Mouse (Mus musculus): ENCODE data around the gene Sik1.
A peak's percentile ranks its signal among the peaks of the same experiment; 100 is the strongest.

Sik1 gene

GRCm38 (mm10) chr17:31854770-31855596, 621 bp downstream of the Sik1 start:
- peak; percentile 64 for DNase-seq (ENCODE audit: low spot score)

GRCm38 (mm10) chr17:31853448-31854188, 2.0 kb downstream of the Sik1 start:
- no peak for DNase-seq (ENCODE audit: low spot score)

- DNase-seq (ENCODE audit: low spot score) = no peak
These were observed 2.7 kb downstream of the Sik1 start for GRCm38 (mm10) chr17:31852782-31853447.

GRCm38 (mm10) chr17:31851816-31852476, 3.7 kb downstream of the Sik1 start:
- no peak for DNase-seq (ENCODE audit: low spot score)

GRCm38 (mm10) chr17:31850457-31850980, 5.1 kb downstream of the Sik1 start:
- no peak for DNase-seq (ENCODE audit: low spot score)

GRCm38 (mm10) chr17:31846970-31847369, 8.6 kb downstream of the Sik1 start:
- no peak for DNase-seq (ENCODE audit: low spot score)

GRCm38 (mm10) chr17:31846352-31846751, 9.3 kb downstream of the Sik1 start:
- no peak for DNase-seq (ENCODE audit: low spot score)

- DNase-seq (ENCODE audit: low spot score) = no peak
These were observed 11.7 kb downstream of the Sik1 start for GRCm38 (mm10) chr17:31843891-31844290.

- no peak for DNase-seq (ENCODE audit: low spot score)
These were observed 12.4 kb downstream of the Sik1 start for GRCm38 (mm10) chr17:31842930-31843822.

GRCm38 (mm10) chr17:31841842-31842611, 13.6 kb downstream of the Sik1 start:
- no peak for DNase-seq (ENCODE audit: low spot score)

GRCm38 (mm10) chr17:31841453-31841841, 14.2 kb downstream of the Sik1 start:
- no peak for DNase-seq (ENCODE audit: low spot score)

GRCm38 (mm10) chr17:31840423-31841003, 15.1 kb downstream of the Sik1 start:
- DNase-seq (ENCODE audit: low spot score) = no peak

GRCm38 (mm10) chr17:31836772-31837171, 18.8 kb downstream of the Sik1 start:
- DNase-seq (ENCODE audit: low spot score) = no peak

- DNase-seq (ENCODE audit: low spot score) = no peak
These were observed 19.4 kb downstream of the Sik1 start for GRCm38 (mm10) chr17:31836264-31836607.

GRCm38 (mm10) chr17:31835528-31836263, 19.9 kb downstream of the Sik1 start:
- DNase-seq (ENCODE audit: low spot score) = no peak

GRCm38 (mm10) chr17:31834320-31835065, 21.1 kb downstream of the Sik1 start:
- DNase-seq (ENCODE audit: low spot score) = no peak

GRCm38 (mm10) chr17:31833752-31834151, 21.9 kb downstream of the Sik1 start:
- no peak for DNase-seq (ENCODE audit: low spot score)

- no peak for DNase-seq (ENCODE audit: low spot score)
These were observed 23.0 kb downstream of the Sik1 start for GRCm38 (mm10) chr17:31832577-31832964.

All from embryo, embryonic 10 days (tissue).